Mouse (Mus musculus) erythroblast, embryonic 14.5 days (primary cell): ENCODE results near the gene Ninj2.

Source experiments
- GATA1 ChIP-seq: IDR thresholded peaks from 2 replicates; pipeline ENCODE4 v1.6.1; 2012; ENCODE audit warnings: low read length, inconsistent platforms, mixed read lengths
- TAL1 ChIP-seq: IDR thresholded peaks from 3 replicates; pipeline ENCODE4 v1.6.1; 2012; ENCODE audit warnings: low read length, inconsistent platforms, mixed read lengths

- TF ChIP-seq GATA1 (no peak), TAL1 (no peak)
These were observed 6.2 kb downstream of the Ninj2 start for GRCm38 (mm10) chr6:120099392-120099791.
